Mouse (Mus musculus) testis, adult 2 months (tissue): ENCODE results near the gene Rsph9.

Experiments used
- CTCF ChIP-seq: fragments of 200-500 bp; IDR thresholded peaks from 2 replicates; pipeline ENCODE4 v1.5.1; 2012; ENCODE audit warnings: low read depth, mild to moderate bottlenecking, inconsistent platforms, low read length, moderate library complexity; ENCODE audit not compliant: control insufficient read depth, insufficient read depth, insufficient replicate concordance
- POLR2A ChIP-seq: fragments of 200-500 bp; IDR thresholded peaks from 2 replicates; pipeline ENCODE4 v1.6.1; 2012; ENCODE audit warnings: low read depth, mild to moderate bottlenecking, inconsistent platforms, low read length, moderate library complexity; ENCODE audit not compliant: control insufficient read depth

GRCm38 (mm10) chr17:46091351-46091750, 52.7 kb downstream of the Rsph9 start:
- no peak for TF ChIP-seq CTCF
- no peak for TF ChIP-seq POLR2A
